Mouse (Mus musculus) left cerebral cortex, adult 18-20 months (tissue): ENCODE data around the gene Gp5. TPM values are rescaled to one million over a fixed set of nuclear protein-coding genes. Genes with fewer than 3 reads are reported as not detected.

Experiments
- DNase-seq, 2 experiments: peaks; one replicate each; pipeline ENCODE4 v3.0.0; 2021 to 2022; ENCODE audit warnings: low spot score in 2 of 2, mixed read lengths in 1 of 2
- total RNA-seq, 2 experiments: library from RNA; stranded (reverse); gene quantifications; 2 replicates each; pipeline ENCODE4 v1.2.3; 2021

Gene Gp5
- total RNA-seq, 2 experiments from 2014 or later, result 0.91 to 1.3 TPM

DNA sequence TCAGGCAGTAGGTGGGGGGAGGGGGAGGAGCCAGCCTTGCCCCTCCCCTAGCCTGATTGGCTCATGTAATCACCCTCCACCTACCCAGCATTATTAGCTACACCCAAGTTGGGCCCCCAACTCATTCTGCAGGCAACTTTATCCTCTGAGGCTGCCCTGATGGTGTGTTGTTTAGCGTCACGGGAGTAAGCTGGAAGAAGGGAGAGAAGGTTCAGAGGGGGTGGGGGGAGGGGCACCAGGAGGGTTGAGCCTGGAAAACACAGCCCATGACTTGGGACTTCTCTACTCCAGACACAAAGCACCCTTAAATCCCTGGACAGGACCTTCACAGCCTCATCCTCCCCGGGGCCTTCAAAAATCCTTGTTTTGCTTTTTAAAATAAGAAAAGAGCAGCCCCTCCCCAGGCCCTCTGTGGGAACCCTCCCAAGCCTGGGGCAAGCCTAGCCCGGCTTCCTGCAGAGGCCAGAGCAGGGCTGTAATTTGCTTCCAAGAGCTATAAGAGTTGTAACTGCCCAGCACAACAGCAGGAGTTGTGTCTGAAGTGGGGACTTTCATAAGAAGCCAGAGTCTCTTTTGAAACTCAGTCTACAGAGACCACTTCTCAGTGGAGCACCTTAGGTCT is 29.8 kb downstream of the Gp5 start:
- no peak for DNase-seq

DNA sequence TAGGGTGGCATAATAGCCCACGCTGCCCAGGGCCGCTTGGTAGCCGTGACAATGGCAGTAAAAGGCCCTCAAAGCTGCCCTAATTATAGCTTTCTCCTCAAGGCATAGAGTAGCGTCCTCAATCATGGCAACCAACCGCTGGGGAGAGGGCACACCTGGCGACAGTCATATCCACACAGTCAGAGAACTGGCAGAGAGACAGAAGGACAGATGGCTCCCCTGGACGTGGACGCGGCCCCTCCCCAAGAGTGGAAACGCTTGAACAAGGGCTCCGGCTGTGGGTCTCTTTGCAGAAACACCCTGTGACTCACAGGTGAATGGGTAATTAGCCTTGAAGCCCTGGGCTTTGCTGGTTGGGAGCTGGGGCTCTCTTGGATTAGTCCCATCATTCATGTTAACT is 32.2 kb downstream of the Gp5 start:
- no peak for DNase-seq

DNA sequence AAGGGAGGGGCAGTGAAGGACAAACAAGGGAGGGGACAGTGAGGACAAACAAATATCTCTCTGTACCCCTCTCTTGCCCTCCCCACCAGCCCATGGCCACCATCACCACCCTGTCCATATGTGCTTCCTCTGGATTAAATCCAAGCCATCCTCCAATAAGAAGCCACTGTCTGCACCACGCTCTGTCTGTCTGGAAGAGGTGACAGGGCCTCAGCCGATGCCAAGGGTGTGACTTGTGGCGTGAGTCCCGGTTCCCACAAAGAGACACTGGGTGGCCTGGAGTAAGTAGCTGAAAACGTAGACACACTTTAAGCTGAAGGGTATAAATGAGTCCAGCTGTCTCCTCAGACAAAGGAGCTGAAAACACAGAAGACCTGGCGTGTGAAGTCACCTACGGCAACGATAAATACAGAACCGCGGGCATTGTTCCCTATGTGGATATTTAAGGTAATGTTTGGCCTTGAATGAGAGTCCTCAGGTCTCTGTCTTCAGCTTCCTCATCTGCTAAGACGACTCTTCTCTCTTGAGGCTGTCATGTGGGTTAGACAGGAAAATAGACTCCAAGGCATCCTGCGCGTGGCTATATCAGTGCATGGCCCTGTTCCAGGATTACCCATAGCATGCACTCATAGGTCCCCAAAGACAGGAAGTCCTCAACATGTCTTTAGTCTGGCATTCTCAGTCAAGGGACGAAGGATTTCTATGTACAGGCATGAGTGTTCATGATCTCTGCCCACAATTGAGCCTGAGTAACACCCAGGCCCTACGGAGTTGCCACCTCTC is 34.8 kb downstream of the Gp5 start:
- no peak for DNase-seq

DNA sequence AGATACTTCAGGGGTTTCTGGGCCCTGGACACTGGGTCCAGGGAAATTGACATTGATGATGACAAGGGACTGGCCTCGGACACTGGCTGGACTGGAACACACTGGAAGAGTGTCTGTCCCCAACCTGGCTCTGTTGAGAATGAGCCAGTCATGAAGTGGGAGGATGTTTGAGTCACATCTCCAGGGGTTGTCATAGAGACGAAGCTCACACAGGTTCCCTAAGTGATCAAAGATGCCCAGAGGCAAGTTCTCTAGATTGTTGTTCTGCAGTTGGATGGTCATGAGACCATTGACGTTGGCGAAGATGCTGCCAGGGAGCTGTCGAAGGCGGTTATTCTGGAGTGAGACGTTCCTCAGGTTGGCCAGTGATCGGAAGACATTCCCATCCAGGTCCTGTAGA is 37.5 kb downstream of the Gp5 start:
- peak in 1 of 2 experiments; percentile 8 for DNase-seq

DNA sequence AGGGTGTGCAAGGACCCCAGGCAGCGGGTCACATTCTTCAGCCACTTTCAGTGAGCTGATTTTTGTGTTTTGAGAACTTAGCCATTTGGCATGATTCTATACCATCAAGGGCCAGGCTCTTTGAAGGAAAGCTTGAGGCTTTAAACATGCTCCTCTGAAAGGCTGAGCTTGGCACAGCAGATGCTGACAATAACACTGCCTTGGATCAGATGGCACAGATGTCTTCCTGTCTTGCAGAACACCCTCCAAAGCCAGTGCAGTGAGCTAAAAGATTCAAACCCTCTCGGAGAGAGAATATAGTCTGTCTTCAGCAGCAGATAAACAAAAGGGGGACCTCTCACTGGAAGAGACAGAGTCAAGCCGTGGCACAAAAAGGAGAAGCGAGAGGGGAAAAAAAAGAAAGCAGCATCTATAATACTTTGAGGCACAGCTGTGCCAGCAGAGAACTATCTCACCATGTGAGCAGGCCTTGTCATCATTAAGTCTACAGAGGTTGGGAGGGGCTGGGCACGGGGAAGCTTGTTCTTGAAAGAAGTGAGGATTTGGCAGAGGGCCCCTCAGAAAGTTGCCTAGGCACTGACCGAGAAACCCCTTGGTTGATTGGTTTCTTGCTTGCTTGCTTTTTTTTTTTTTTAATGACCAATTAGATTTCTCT is 38.5 kb downstream of the Gp5 start:
- no peak for DNase-seq

DNA sequence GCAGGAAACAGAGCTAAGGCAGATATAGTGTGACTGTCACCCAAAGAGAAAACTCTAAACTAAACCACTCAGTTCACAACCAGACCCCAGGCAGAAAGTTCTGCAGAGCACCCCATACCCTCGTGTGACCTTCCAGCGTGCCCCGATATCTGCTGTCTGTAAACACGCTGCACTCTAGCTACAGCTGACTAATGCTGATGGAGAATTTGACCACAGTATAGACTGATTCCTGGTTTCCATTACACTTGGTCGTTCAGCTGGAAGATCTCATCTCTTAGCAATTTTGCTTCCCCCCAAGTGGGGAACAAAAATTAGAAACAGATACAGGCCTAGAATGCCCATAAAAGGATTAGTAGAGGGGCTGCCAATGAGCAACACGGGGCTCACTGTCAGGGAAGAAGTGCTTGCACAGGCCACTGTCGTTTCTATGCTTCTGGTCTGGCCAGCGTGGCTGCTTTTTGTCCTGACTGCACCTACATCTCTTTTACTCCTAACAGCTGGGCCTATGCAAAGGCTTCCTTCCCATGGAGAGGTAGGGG is 39.3 kb downstream of the Gp5 start:
- DNase-seq, result no peak

DNA sequence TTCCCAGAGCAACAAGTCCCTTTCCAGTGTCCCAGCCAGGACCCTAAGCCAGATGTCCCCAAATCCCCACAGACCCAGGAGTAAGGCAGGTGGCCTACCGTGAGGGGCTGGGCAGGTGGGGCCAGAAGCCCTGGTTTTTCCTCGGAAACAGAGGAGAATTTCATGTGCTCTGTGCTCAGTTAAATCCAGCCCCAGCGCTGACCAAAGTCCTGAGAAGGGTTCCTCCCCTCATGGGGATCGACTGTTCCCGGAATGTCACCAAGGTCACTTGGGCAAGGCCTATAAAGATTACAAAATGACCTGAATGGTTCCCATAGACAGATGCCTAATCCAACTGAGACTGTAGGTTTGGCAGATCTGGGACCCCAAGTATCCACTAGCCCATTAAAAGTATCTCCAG is 43.2 kb downstream of the Gp5 start, which contains the start of gene Cpn2:
Gene Cpn2 (minus strand): TSS at position 141 of the 400 bp plus-strand sequence.
- DNase-seq, result no peak

DNA sequence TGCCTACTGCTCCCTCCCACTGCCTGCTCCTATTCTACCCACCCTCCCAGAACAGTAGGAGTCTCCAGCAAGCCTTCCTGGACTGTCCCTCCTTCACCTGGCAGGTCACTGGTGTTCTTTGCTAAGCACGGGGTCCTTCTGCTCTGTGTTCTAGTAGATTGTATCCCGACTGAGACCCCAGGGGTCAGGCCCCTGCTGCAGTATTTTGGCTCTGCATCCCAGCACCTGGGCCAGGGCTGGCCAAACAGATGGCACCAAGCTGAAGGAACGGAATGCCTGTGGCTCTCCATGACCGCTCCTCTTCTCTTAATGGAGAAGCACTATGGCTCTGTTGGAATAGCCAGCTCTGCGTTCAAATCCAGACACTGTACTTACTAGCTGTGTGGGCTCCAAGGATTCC is 44.0 kb downstream of the Gp5 start:
- DNase-seq, result no peak

DNA sequence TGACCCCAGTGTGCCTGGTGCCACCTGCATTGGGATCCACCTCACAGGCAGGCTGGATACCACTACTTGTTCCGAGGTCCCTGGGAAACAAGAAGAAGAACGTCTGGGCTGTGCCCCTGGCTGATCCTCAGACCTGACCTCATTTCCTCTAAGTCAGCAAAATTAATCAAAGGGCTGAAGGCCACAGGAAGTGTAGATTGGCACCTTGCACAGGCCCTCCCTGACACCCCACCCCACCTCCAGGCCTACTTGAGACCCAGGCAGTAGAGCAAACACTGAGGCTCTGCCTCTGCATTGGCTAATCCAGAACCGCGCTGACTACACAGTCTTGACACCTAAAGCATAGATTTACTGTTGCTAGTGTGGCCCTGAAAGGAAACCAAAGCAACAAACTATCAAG is 45.0 kb downstream of the Gp5 start:
- DNase-seq, result no peak

DNA sequence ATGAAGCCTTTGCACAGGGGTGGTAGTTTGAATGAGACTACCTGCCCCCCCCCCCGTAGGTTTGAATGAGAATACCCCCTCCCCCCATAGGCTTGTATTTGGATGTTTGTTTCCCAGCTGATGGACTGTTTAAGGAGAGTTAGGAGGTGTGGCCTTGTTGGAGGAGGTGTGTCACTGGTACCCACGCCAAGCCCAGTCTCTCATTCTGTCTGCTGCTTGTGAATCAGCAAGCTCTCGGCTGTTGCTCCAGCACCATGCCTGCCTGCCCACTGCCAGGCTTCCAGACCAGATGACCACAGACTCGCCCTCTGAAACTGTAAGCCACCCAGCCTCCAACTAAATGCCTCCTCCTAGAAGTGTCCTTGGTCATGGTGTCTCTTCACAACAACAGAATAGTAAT is 47.4 kb downstream of the Gp5 start:
- no peak for DNase-seq

DNA sequence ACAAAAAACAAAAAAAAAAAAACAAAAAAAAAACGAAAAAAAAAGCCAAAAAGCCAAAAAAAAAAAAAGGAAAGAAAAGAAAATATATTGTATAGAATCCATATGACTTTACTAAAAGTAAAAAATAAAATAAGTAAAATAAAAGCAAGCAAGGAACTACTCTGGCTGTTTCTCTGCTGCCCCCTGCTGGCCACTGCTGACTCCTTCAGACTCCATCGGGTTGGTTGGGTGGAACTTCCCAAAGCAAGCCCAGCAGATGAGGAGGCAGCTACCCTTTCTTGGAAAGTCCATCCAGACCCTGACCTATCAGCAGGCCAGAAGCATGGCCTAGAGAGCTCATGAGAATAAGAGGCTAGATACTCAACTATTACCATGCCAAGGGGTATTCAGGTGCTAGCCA is 47.9 kb downstream of the Gp5 start:
- peak; percentile 66 to 78 for DNase-seq

DNA sequence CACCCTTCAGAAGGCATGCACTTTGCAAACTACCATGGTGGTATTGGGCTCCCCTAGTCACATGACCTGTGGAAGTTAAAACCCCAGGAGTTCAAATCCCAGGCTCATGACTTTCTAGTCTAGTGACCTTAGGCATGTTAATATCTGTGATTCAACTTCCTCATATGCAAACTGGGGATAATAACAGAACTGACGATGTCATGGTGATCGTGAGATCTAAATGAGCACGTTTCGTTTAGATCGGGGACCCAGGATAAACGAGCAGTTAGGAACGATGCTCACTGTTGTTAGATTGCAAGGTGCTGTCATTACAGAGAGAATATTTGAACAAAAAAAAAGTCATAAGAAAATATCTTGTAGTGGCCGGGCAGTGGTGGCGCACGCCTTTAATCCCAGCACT is 48.4 kb downstream of the Gp5 start:
- no peak for DNase-seq

DNA sequence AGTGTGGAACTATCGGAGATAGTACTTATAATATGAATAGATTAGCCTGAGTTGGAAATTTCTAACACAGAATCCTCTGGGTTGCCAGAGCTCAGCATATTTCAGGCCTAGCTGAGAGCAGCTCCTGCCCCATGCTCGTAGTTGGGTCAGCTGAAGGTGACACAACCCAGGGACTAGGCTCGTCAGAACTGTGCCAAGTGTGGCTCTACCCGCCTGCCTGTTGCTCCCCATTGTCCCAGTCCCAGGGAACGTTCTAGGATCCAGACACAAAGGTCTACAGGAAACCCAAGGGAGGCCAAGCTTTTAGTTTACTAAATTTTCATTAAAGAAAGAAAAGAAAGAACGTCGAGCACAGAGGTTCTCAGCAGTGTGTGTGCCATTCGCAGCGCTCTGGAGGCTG is 49.2 kb downstream of the Gp5 start:
- no peak for DNase-seq

DNA sequence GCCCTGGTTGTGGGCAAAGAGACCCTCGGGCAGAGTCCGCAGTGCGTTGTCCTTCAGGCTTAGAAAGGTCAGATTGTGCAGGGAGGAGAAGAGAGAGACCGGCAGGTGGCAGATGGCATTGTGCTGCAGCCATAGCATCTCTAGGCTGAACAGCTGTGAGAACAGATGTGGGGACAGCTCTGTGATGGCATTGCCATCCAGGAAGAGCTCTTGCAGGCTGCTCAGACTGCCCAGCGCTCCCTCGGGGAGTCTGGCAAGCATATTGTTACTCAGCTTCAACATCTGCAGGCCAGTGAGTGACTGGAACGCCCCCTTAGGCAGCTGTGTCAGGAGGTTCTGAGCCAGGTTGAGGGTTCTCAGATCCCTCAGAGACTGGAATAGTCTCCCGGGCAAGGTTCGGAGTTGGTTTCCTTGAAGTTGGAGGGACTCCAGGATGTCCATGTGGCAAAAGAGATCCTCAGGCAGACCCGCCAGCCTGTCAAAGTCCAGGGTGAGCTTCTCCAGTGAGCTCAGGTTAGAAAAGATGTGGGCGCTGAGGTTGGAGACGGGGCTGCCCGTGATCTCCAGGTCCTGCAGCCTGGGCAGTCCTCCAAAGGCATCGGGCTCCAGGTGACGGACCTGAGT is 50.5 kb downstream of the Gp5 start:
- DNase-seq, result no peak

DNA sequence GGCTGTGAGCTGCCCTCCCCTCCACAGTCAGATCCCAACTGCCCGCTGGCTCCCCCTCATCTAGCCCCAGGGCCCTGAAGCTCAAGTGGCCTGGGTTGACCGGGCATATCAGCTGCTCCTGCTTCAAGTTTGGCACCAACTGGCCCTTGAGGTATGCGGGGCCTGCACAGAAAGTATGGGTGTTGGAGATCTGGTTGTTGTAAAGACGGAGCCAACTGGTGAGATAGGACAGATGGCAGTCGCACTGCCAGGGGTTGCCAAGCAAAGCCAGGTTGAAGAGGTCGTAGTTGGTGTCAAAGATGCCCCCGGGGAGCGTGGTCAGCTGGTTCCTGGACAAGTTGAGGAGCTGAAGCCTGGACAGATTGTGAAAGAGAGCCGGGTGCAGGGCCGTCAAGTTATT is 51.1 kb downstream of the Gp5 start:
- DNase-seq, result no peak

DNA sequence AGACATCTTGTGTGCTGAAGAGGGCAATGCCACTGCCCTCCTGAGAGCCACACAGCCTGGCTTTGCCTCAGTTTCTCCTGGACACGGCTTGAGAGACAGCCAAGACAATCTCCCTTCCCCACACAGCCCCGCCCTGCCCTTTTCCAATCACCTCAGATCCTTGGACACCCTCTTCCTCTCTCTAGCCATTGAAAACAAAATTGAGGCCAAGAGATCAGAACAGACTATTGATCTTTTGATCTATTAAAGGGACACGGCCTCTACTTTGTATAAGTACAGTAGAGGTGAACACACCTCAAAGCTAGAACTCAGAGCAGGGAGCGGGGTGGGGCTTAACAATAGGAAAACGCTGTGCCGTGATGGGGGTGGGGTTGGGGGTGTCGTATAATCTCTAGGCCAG is 52.1 kb downstream of the Gp5 start:
- DNase-seq, result no peak

DNA sequence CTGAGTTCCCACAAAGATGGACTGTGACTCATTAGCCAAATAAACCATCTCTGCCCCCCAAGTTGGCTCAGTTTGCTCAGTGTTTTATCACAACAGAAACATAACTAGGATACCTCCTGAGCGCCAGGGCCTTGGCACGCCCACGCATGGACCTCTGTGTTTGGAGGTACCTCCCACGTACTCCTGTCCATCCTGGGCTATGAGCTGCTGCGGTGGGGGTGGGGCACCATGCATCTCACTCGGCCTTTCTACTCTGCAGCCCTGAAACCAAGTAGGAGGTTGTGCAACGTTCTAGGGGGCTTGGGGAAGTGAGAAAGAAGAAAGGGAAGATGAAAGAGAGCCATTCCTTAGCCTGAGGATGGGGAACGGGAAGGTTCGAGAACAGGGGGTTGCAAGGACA is 52.9 kb downstream of the Gp5 start:
- no peak for DNase-seq

Other genes starting within 250 kb of the Gp5 start
- gene Hes1, start 246.4 kb downstream of the Gp5 start, total RNA-seq, result 10 to 100 TPM; 21.1 to 26.0 TPM
- gene Cpn2, start 43.3 kb downstream of the Gp5 start, total RNA-seq, result not detected
- not detected for gene Lrrc15, start 27.5 kb downstream of the Gp5 start, total RNA-seq
- 10 to 100 TPM; 71.3 to 76.2 TPM for gene Atp13a3, start 95.2 kb upstream of the Gp5 start, total RNA-seq
- gene Tmem44, start 240.1 kb upstream of the Gp5 start, total RNA-seq, result 10 to 100 TPM; 60.4 to 64.9 TPM